ENCODE assay signal across 21 mouse cellular contexts in genomic region chr15:81178703-81179102, GRCm38 (mm10). TPM values are rescaled to one million over a fixed set of nuclear protein-coding genes. Genes with fewer than 3 reads are reported as not detected.
DNase-seq lines count a peak whose midpoint lies in the region; ATAC-seq and TF ChIP-seq lines count a peak whose summit lies in the region.
"Had no signal": no experiment of that assay in that cellular context is flagged by ENCODE, and none has a peak within 500 bp of the region (broad histone marks: within the 10 kb centered on the region; RNA-seq: fewer than 3 reads in every experiment).

No protein-coding gene starts in this region.

- no peak for TF ChIP-seq CTCF in heart, postnatal 0 days (IDR thresholded peaks at IDR 0.05; ENCODE audit: low read depth)

- peaks cover 63% of the 10 kb centered on the region for H3K4me1 ChIP-seq in heart, embryonic 13.5 days
- peaks cover 27% of the 10 kb centered on the region for H3K4me1 ChIP-seq in heart, postnatal 0 days (ENCODE audit: control insufficient read depth, insufficient read depth)

- TF ChIP-seq EP300 in heart, postnatal 0 days (IDR thresholded peaks at IDR 0.05; ENCODE audit: low read depth), result no peak

- peak; percentile 72 for DNase-seq in heart, adult 11 months
- no peak for DNase-seq in heart, postnatal 14 days
- DNase-seq in heart, postnatal 36 days, result no peak
- DNase-seq in heart, postnatal 0 days (ENCODE audit: low spot score), result peak; percentile 37
- no peak for DNase-seq in heart, adult 18-20 months
- DNase-seq in gastrocnemius, postnatal 25 days, result no peak
- DNase-seq: adrenal gland, postnatal 10 days; cerebellum, adult 18-20 months; cerebellum, adult 9-11 months; cerebellum, postnatal 36 days; gastrocnemius, adult 2 months; gastrocnemius, postnatal 36 days; kidney, adult 18-20 months had no signal

- no peaks in the 10 kb centered on the region for H3K9me3 ChIP-seq in heart, embryonic 13.5 days
- H3K9me3 ChIP-seq in heart, postnatal 0 days (replicated peaks; ENCODE audit: control insufficient read depth, low read length), result no peaks in the 10 kb centered on the region
- H3K9me3 ChIP-seq: embryonic facial prominence, embryonic 13.5 days; forebrain, embryonic 12.5 days; intestine, embryonic 15.5 days had no signal

- H3K27ac ChIP-seq in heart, embryonic 13.5 days (replicated peaks), result peak overlapping the region; percentile 8
- no peak overlapping the region for H3K27ac ChIP-seq in heart, postnatal 0 days (ENCODE audit: low read depth)
- H3K27ac ChIP-seq: embryonic facial prominence, embryonic 13.5 days; forebrain, embryonic 12.5 days; gastrocnemius, adult 2 months; hindbrain, embryonic 14.5 days; intestine, embryonic 15.5 days had no signal

- no peaks in the 10 kb centered on the region for H3K36me3 ChIP-seq in heart, embryonic 13.5 days
- H3K36me3 ChIP-seq in heart, postnatal 0 days (replicated peaks; ENCODE audit: control insufficient read depth, insufficient read depth, low read length), result no peaks in the 10 kb centered on the region
- H3K36me3 ChIP-seq: intestine, embryonic 15.5 days had no signal

- WGBS in heart, embryonic 13.5 days, result 28% methylated on average over 11 of the region's 11 CpGs
- WGBS in heart, postnatal 0 days, result 31% methylated on average over 11 of the region's 11 CpGs

- no peaks in the 10 kb centered on the region for H3K27me3 ChIP-seq in heart, embryonic 13.5 days (replicated peaks)
- H3K27me3 ChIP-seq in heart, postnatal 0 days (ENCODE audit: control insufficient read depth, insufficient read depth, low read length), result no peaks in the 10 kb centered on the region
- H3K27me3 ChIP-seq: embryonic facial prominence, embryonic 13.5 days; forebrain, embryonic 12.5 days; intestine, embryonic 15.5 days had no signal

- intact Hi-C loops in heart, postnatal 14 days (cut with DNase I), result no loop called here
- intact Hi-C loops in heart, postnatal 36 days (cut with DNase I), result no loop called here

- no peak overlapping the region; the same call in 1 of the 2 replicates for H3K9ac ChIP-seq in heart, embryonic 13.5 days
- H3K9ac ChIP-seq in heart, postnatal 0 days (replicated peaks; ENCODE audit: low read depth, low read length), result no peak overlapping the region
- H3K9ac ChIP-seq: embryonic facial prominence, embryonic 13.5 days; forebrain, embryonic 12.5 days; hindbrain, embryonic 14.5 days; intestine, embryonic 15.5 days had no signal

- peak overlapping the region; percentile 37 for H3K4me2 ChIP-seq in heart, embryonic 13.5 days
- no peak overlapping the region for H3K4me2 ChIP-seq in heart, postnatal 0 days (ENCODE audit: low read depth, low read length)
- H3K4me2 ChIP-seq: embryonic facial prominence, embryonic 13.5 days; forebrain, embryonic 12.5 days; hindbrain, embryonic 14.5 days; intestine, embryonic 15.5 days had no signal

- H3K4me3 ChIP-seq in heart, embryonic 13.5 days, result no peak overlapping the region
- no peak overlapping the region for H3K4me3 ChIP-seq in heart, postnatal 0 days (ENCODE audit: low read depth, low read length)
- H3K4me3 ChIP-seq: embryonic facial prominence, embryonic 13.5 days; forebrain, embryonic 12.5 days; gastrocnemius, adult 2 months; intestine, embryonic 15.5 days had no signal

- ATAC-seq in heart, embryonic 13.5 days (ENCODE audit: extremely low read depth, insufficient number of reproducible peaks, low FRiP score, low TSS enrichment), result no peak
- no peak; the same call in 1 of the 2 replicates for ATAC-seq in heart, postnatal 0 days (ENCODE audit: insufficient read depth, low read depth)
- ATAC-seq: forebrain, embryonic 16.5 days; intestine, embryonic 15.5 days had no signal

RNA-seq across cellular contexts. Expression of gene Mrtfa, which starts 11.9 kb away (rescaled TPM):
- total RNA-seq in heart, postnatal 14 days (2021), result 10 to 100 TPM; 12.3 to 13.9 TPM
- polyA plus RNA-seq in heart, embryonic 13.5 days (2015; fragmentation: Nextera tagmentation; extraction: Ambion mirVana), result 13.9 and 15.9 TPM in 2 replicates
- total RNA-seq in heart, postnatal 36 days (2021), result 10 to 100 TPM in 1 of 2 experiments, 1 to 10 TPM in 1; 8.0 to 11.1 TPM
- total RNA-seq in heart, postnatal 0 days (2014; rRNA removed; ENCODE audit: low replicate concordance), result 11.4 and 26.0 TPM in 2 replicates
- 4.9 and 5.8 TPM in 2 replicates for polyA plus RNA-seq in heart, postnatal 0 days (2015; fragmentation: Nextera tagmentation; extraction: Ambion mirVana)
- 10 to 100 TPM in 1 of 2 experiments, 1 to 10 TPM in 1; 8.6 to 10.1 TPM for total RNA-seq in heart, adult 18-20 months (2021)
- total RNA-seq in gastrocnemius, postnatal 25 days (2021), result 10 to 100 TPM; 18.9 to 20.5 TPM

RNA-seq across cellular contexts. Expression of gene Mchr1, which starts 56.6 kb away (rescaled TPM):
- total RNA-seq in heart, postnatal 14 days (2021), result not detected
- polyA plus RNA-seq in heart, embryonic 13.5 days (2015; fragmentation: Nextera tagmentation; extraction: Ambion mirVana), result 0.08 TPM in 1 of 2 replicates, not detected in the other
- not detected for total RNA-seq in heart, postnatal 36 days (2021)
- 4.2 TPM in 1 of 2 replicates, not detected in the other for total RNA-seq in heart, postnatal 0 days (2014; rRNA removed; ENCODE audit: low replicate concordance)
- not detected in 2 replicates for polyA plus RNA-seq in heart, postnatal 0 days (2015; fragmentation: Nextera tagmentation; extraction: Ambion mirVana)
- total RNA-seq in heart, adult 18-20 months (2021), result not detected
- 1 to 10 TPM; 2.4 to 3.6 TPM for total RNA-seq in gastrocnemius, postnatal 25 days (2021)
- total RNA-seq: hematopoietic stem cell, adult 5-6 weeks; MEL had no signal

Comparison
In these comparisons a context has a peak if more than half of its experiments do, and no peak if none do; other contexts are left out.
1. DNase-seq: peak in heart, adult 11 months (single experiment) and heart, postnatal 0 days (single experiment); none in heart, postnatal 14 days (0 of 2), heart, postnatal 36 days (0 of 2), heart, adult 18-20 months (0 of 2) and gastrocnemius, postnatal 25 days (single experiment).